Mouse (Mus musculus): ENCODE measurements around the gene Agap1. TPM values are rescaled to one million over a fixed set of nuclear protein-coding genes. Genes with fewer than 3 reads are reported as not detected.

The Agap1 gene
- polyA plus RNA-seq, 1 experiment: 4.3 TPM

- no peaks in the 10 kb centered on the region for H3K27me3 ChIP-seq (ENCODE audit: control insufficient read depth, insufficient read depth, low read length)
- TF ChIP-seq CTCF (IDR thresholded peaks at IDR 0.05; ENCODE audit: borderline replicate concordance, control insufficient read depth, extremely low read depth, insufficient read depth, low read length, poor library complexity): no peak
- no peak for TF ChIP-seq POLR2A (IDR thresholded peaks at IDR 0.05; ENCODE audit: control insufficient read depth, extremely low read depth, insufficient read depth, low read length, poor library complexity)
- no peaks in the 10 kb centered on the region for H3K36me3 ChIP-seq (ENCODE audit: control insufficient read depth, insufficient read depth, low read length)
- no peak for DNase-seq
- H3K4me1 ChIP-seq (replicated peaks; ENCODE audit: control insufficient read depth, insufficient read depth, low read length): no peaks in the 10 kb centered on the region
- no peak overlapping the region for H3K27ac ChIP-seq (ENCODE audit: control insufficient read depth, insufficient read depth, low read length)
- H3K4me3 ChIP-seq (ENCODE audit: control insufficient read depth, insufficient read depth, low read length): no peak overlapping the region
- 81% methylated on average over 5 of the region's 5 CpGs for WGBS
These were observed 13.2 kb upstream of the Agap1 start for GRCm38 (mm10) chr1:89441236-89441897.

- no peaks in the 10 kb centered on the region for H3K27me3 ChIP-seq (ENCODE audit: control insufficient read depth, insufficient read depth, low read length)
- no peak overlapping the region for H3K4me3 ChIP-seq (ENCODE audit: control insufficient read depth, insufficient read depth, low read length)
- DNase-seq: no peak
- no peaks in the 10 kb centered on the region for H3K36me3 ChIP-seq (ENCODE audit: control insufficient read depth, insufficient read depth, low read length)
- TF ChIP-seq POLR2A (IDR thresholded peaks at IDR 0.05; ENCODE audit: control insufficient read depth, extremely low read depth, insufficient read depth, low read length, poor library complexity): no peak
- no peak for TF ChIP-seq CTCF (IDR thresholded peaks at IDR 0.05; ENCODE audit: borderline replicate concordance, control insufficient read depth, extremely low read depth, insufficient read depth, low read length, poor library complexity)
- WGBS: 88% methylated on average over 9 of the region's 9 CpGs
- no peaks in the 10 kb centered on the region for H3K4me1 ChIP-seq (replicated peaks; ENCODE audit: control insufficient read depth, insufficient read depth, low read length)
- H3K27ac ChIP-seq (ENCODE audit: control insufficient read depth, insufficient read depth, low read length): no peak overlapping the region
These were observed 11.1 kb upstream of the Agap1 start for GRCm38 (mm10) chr1:89443512-89443911.

- Histone ChIP-seq H3K4me1 (replicated peaks; ENCODE audit: control insufficient read depth, insufficient read depth, low read length) (no peaks in the 10 kb centered on the region), H3K27me3 (ENCODE audit: control insufficient read depth, insufficient read depth, low read length) (no peaks in the 10 kb centered on the region), H3K36me3 (ENCODE audit: control insufficient read depth, insufficient read depth, low read length) (no peaks in the 10 kb centered on the region), H3K27ac (ENCODE audit: control insufficient read depth, insufficient read depth, low read length) (no peak overlapping the region), H3K4me3 (ENCODE audit: control insufficient read depth, insufficient read depth, low read length) (no peak overlapping the region)
- no peak for DNase-seq
- WGBS: 94% methylated on average over 3 of the region's 3 CpGs
- TF ChIP-seq CTCF (IDR thresholded peaks at IDR 0.05; ENCODE audit: borderline replicate concordance, control insufficient read depth, extremely low read depth, insufficient read depth, low read length, poor library complexity) (no peak), POLR2A (IDR thresholded peaks at IDR 0.05; ENCODE audit: control insufficient read depth, extremely low read depth, insufficient read depth, low read length, poor library complexity) (no peak)
These were observed 10.6 kb upstream of the Agap1 start for GRCm38 (mm10) chr1:89444014-89444413.

- no peaks in the 10 kb centered on the region; the same call in 1 of the 2 replicates for H3K27me3 ChIP-seq (ENCODE audit: control insufficient read depth, insufficient read depth, low read length)
- H3K36me3 ChIP-seq (ENCODE audit: control insufficient read depth, insufficient read depth, low read length): no peaks in the 10 kb centered on the region
- WGBS: 90% methylated on average over 7 of the region's 7 CpGs
- no peak overlapping the region for H3K4me3 ChIP-seq (ENCODE audit: control insufficient read depth, insufficient read depth, low read length)
- H3K27ac ChIP-seq (ENCODE audit: control insufficient read depth, insufficient read depth, low read length): no peak overlapping the region
- TF ChIP-seq CTCF (IDR thresholded peaks at IDR 0.05; ENCODE audit: borderline replicate concordance, control insufficient read depth, extremely low read depth, insufficient read depth, low read length, poor library complexity): no peak
- no peak for TF ChIP-seq POLR2A (IDR thresholded peaks at IDR 0.05; ENCODE audit: control insufficient read depth, extremely low read depth, insufficient read depth, low read length, poor library complexity)
- no peaks in the 10 kb centered on the region for H3K4me1 ChIP-seq (replicated peaks; ENCODE audit: control insufficient read depth, insufficient read depth, low read length)
- DNase-seq: no peak
These were observed 4.5 kb upstream of the Agap1 start for GRCm38 (mm10) chr1:89450139-89450538.

- Histone ChIP-seq H3K36me3 (ENCODE audit: control insufficient read depth, insufficient read depth, low read length) (no peaks in the 10 kb centered on the region), H3K27me3 (ENCODE audit: control insufficient read depth, insufficient read depth, low read length) (peaks cover 6% of the 10 kb centered on the region), H3K4me1 (replicated peaks; ENCODE audit: control insufficient read depth, insufficient read depth, low read length) (no peaks in the 10 kb centered on the region), H3K27ac (ENCODE audit: control insufficient read depth, insufficient read depth, low read length) (no peak overlapping the region), H3K4me3 (ENCODE audit: control insufficient read depth, insufficient read depth, low read length) (no peak overlapping the region)
- DNase-seq: no peak
- 92% methylated on average over 8 of the region's 8 CpGs for WGBS
- TF ChIP-seq POLR2A (IDR thresholded peaks at IDR 0.05; ENCODE audit: control insufficient read depth, extremely low read depth, insufficient read depth, low read length, poor library complexity) (no peak), CTCF (IDR thresholded peaks at IDR 0.05; ENCODE audit: borderline replicate concordance, control insufficient read depth, extremely low read depth, insufficient read depth, low read length, poor library complexity) (no peak)
These were observed 2.5 kb upstream of the Agap1 start for GRCm38 (mm10) chr1:89452138-89452537.

GRCm38 (mm10) chr1:89453666-89454065, 940 bp upstream of the Agap1 start:
- peaks cover 6% of the 10 kb centered on the region for H3K27me3 ChIP-seq (ENCODE audit: control insufficient read depth, insufficient read depth, low read length)
- no peaks in the 10 kb centered on the region for H3K36me3 ChIP-seq (ENCODE audit: control insufficient read depth, insufficient read depth, low read length)
- DNase-seq: no peak
- no peak overlapping the region for H3K4me3 ChIP-seq (ENCODE audit: control insufficient read depth, insufficient read depth, low read length)
- H3K27ac ChIP-seq (ENCODE audit: control insufficient read depth, insufficient read depth, low read length): no peak overlapping the region
- no peaks in the 10 kb centered on the region for H3K4me1 ChIP-seq (replicated peaks; ENCODE audit: control insufficient read depth, insufficient read depth, low read length)
- 56% methylated on average over 6 of the region's 6 CpGs for WGBS
- TF ChIP-seq CTCF (IDR thresholded peaks at IDR 0.05; ENCODE audit: borderline replicate concordance, control insufficient read depth, extremely low read depth, insufficient read depth, low read length, poor library complexity): no peak
- TF ChIP-seq POLR2A (IDR thresholded peaks at IDR 0.05; ENCODE audit: control insufficient read depth, extremely low read depth, insufficient read depth, low read length, poor library complexity): no peak

All from thymus, adult 2 months (tissue).